Mouse (Mus musculus): ENCODE data around the gene Six1.

DNA sequence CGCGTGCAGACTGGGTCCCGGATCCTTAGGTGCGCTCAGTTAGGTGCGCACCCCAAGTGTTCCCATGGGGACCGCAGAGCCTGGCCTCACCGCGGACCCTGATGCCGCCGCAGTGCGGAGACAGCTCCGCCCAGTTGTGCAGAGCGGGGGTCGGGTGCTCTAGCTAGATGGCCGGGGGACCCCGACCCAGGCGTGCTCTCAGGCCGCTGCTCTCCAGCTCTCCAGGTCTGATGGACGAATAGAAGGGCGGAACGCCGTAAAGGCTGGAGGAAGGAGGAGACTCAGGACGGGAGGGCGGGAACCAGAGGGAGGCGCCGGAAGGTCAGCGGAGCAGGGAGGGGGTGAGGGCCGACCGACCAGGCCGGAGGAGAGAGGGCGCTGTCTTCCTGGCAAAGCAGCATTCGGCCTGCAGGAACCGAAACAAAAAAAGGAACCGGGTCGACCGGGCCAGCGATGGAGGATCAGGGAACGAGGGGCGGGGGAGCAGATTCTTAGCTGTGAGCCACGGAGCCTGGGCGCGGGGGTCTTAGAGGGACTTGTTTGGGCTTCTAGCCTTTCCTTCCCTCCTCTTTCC, at the start of gene Six1:
- TF ChIP-seq GATA1 (IDR thresholded peaks at IDR 0.05; ENCODE audit: low read length), result no peak
- TF ChIP-seq TAL1 (IDR thresholded peaks at IDR 0.05; ENCODE audit: low read length), result no peak

All from erythroblast, embryonic 14.5 days (primary cell).